Mouse (Mus musculus) T-helper 1 cell (primary cell): ENCODE measurements around the gene Ripor2.

Experiments
- in situ Hi-C: fragments of 300-600 bp; cut with MboI, MseI; formaldehyde crosslinking; loops from one replicate; pipeline ENCODE4 v1.15.1; 2025; ENCODE audit warnings: high pct_unique_total_duplicates

The Ripor2 gene

DNA sequence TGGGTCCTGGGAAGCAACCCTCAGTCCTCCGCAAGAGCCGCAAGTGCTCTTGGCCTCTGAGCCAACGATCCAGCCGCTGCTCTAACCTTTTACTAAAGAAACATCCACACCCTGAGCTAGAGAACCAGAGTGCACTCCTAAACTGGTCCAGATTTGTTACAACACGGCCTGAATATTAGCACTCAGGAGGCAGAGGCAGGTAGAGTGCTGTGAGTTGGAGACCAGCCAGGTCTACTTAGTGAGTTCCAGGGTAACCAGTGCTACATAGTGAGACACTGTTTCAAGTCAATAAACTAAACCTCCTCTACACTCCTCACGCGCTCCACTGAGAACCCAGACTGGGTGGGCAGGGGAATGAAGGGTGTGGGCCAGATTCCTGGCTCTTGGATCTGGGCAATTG, 111.3 kb downstream of the Ripor2 start:
- in situ Hi-C loops = loop anchor here (10.0 kb wide), 1 partner anchor 369 kb away; the partner anchor contains the start of gene Cmah

DNA sequence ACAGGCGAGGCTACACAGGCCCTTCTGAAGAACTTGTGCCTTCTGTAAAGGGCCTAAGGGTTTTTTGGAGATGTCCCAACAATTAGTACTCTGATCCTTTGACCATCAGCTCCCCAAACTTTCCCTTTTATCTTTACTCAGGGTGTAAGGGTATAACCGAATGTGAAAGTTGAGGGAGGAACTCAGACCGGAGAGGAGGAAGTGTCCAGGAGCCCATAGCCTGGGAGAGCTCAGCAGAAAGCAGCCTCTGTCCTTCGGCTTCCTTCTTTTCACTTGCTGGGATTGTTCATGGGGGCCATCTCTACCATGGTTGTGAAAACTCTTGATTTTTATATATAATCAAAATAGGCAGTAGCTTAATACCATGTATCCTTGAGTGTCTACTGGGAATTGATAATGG, 116.8 kb downstream of the Ripor2 start:
- in situ Hi-C loops = loop anchor here (10.0 kb wide), 1 partner anchor 374 kb away; the partner anchor contains the start of gene Cmah

DNA sequence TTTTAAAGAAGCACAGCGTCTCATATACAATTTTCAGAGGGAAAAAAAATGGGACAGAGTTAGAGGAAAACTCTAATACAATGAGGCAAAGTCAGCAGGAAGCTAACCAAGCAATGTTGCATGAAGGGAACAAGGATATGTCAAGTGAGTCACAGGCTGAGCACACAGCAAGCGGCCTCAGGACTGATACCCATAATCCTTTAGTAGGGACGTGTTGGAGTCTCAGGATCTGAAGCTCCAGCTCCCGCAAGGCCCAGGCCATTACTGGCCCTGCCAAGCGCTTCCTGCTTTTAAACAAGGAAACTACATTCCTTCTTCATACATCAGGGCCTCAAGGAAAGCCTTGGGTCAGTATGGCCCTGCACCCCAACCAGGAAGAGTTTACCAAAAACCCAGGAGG, 120.1 kb downstream of the Ripor2 start:
- in situ Hi-C loops = no loop called here

DNA sequence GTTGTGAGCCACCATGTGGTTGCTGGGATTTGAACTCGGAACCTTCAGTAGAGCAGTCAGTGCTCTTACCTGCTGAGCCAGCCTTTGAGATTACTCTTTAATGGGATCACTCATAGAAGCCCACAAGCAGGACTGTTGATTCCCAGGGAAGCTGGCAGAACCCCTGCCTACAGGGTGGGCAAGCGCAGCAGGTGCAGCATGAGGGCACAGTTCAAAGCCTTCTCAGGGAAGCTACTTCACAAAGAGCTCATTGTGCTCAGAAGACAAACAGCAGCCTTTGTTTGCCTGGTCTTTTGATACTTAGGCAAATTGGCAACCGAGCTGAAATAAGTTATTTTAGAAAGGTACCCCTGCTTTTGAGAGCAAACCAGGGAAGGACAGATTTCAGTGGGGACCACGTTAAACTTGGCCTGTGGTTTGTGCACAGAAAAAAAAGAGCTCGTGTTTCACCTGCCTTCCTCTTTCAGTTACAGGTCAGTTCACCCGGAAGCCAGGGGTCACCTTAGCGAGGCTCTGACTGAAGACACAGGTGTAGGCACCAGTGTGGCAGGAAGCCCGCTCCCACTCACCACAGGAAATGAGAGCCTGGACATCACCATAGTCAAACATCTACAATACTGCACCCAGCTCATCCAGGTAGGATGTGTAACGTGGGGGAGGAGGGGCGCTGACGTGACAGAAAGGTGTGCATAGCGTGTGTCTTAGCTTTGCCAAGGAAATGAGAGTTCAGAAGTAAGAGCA, 127.8 kb downstream of the Ripor2 start:
- in situ Hi-C loops = no loop called here

DNA sequence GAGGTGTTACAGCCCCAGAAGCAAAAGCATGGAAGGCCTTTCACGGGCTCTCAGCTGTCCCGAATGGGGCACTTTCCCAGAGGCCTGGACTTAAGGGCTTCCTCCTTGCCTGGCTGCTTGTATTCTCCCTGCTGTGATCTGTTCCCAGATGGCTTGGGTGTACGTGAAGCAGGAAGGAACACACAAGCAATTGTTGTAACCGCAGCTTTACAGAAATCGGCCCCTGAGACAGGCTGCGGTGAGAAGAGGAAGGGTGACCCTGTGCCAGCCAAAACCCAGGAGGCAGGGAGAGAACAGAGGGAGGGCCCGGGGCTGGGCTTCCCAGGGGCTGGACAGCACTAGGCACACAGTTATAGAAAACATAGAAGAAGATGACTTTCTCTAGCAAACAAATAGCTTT, 129.0 kb downstream of the Ripor2 start:
- in situ Hi-C loops = no loop called here

DNA sequence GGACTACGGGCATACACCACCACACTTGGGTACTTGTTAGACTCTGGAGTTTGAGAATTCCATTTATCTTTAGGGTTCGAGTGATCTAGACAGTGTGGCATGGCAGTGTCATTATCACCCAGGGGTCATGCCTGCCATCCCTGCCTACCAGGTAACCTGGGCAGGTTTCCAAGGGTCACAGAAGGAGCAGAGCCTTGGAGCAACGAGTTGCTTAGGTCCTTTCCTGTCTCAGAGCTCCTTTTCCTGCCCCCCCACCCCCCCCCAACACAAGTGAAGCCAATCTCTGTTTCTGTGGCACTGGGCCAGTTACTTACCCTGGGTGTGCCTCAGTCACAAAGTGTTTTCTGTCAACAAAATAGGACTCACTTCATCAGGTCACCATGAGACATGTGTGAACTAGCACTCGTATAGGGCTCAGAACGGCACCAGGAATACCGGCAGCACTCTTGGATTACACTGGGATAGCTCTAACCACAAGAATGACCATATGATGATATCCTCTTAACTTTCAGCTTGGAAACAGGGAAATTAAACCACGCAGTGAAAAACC, 130.7 kb downstream of the Ripor2 start:
- in situ Hi-C loops = no loop called here

DNA sequence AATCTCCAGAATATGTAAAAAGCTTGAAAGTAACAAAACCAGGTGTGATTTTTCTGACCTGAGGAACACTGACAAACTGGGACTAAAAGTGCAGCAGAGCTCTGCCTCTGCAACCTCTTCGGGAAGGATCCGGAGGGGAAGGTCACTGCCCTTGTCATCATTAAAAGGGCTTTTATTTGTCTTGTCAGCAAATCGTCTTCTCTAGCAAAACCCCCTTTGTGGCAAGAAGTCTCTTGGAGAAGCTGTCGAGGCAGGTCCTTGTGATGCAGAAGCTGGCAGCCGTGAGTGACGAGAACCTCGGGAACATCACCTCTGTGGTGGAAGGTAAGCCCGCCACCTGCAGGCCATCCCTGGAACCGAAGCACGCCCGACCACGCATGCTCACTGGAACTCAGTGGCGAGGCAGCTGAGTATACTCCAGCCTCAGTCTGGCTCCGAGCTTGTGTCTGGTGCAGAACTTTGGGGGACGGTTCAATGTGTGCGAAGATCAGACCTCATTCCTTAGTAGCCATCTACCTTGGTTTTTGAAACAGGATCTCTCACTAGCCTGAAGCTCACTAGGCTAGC, 131.5 kb downstream of the Ripor2 start:
- in situ Hi-C loops = no loop called here

DNA sequence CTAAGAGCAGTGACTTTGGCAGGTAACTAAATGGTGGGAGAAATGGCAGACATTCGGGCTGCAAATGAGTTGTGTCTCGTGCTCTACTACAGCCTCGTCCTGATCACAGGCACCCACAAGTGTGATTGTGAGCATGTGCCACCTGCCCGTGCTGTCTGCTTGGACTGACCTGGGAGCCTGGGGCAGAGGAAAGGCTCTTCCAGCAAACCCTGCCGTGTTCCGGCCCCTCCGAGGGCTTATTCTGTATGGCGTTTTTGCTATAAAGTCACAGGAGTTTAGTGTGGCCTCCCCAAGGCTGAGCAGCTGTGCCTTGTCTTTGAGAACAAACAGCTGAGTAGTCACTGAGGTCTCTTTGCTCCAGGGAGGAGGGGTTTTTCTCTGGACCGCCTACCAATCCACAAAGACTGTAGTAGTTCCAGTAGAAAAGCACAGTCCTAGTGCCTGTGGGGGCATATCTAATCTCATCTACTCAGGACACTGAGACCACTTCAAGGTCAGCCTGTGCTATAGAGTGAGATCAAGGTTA, 132.4 kb downstream of the Ripor2 start:
- in situ Hi-C loops = no loop called here

DNA sequence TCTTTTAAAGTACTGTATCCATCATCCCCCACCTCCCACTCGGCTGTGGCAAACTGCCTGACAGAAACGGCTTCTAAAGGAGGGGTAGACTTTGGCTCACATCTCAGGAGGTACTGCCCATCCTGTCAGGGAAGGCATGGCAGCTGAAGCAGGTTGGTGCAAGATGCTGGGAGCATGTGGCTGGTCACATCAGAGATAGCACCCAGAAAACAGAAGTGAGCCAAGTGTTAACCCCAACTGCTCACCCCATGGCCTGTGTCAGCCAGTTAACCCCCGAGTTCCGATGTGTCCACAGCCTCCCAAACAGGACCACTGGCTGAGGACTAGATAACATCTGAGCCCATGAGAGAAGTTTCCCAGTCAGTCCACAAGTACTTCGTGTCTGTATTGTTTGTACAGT, 133.6 kb downstream of the Ripor2 start:
- in situ Hi-C loops = no loop called here

DNA sequence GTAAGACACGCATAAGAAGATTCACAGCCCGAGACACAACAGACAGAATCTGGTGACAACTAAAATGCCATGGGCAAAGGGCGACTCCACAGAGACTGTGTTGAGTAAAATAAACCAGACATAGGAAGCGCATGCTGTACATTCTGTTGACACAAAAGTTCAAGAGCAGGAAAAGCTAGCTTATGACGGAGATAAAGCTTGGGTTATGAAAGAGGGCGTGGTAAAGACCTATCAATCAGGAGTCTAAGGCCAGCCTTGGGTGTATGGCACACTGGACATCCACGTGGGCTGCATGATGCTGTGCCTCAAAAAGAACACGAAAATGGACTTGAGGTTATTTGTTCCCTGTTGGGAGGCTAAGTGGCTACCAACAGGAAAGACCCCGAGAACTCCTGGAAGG, 134.5 kb downstream of the Ripor2 start:
- in situ Hi-C loops = no loop called here

DNA sequence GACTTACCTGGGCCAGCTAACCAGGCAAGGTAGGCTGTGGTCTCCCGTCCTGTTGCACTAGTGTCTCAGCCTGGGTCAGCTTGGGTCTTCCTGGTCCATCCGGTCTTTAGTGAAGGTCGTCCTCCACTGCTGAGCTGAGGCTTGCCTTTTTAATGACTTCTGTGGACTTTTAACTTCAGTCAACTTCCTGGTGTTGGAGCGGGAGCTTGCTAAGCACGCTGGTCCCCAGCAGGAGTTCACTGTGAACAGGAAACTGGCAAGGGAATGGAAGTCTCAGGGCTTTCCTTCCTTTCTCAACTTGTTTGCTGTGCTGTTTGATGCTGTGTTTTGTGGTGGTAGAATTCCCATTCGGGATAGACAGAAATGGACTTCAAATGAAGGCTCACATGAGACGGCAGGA, 135.7 kb downstream of the Ripor2 start:
- in situ Hi-C loops = no loop called here

DNA sequence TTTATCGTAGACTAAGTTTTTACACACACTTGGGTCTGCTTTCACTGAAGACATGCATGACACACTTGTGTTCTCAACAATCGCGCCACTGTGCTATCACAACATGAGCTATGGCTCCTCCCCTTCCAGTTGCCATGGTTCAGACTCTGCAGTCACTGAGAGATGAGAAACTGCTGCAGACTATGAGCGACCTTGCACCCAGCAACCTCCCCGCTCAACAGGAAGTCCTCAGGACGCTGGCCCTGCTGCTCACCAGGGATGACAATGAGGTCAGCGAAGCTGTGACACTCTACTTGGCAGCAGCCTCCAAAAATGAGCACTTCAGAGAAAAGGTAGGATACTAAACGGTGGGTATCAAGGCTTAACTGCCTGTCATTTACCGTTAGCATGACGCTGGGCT, 139.5 kb downstream of the Ripor2 start:
- in situ Hi-C loops = no loop called here

DNA sequence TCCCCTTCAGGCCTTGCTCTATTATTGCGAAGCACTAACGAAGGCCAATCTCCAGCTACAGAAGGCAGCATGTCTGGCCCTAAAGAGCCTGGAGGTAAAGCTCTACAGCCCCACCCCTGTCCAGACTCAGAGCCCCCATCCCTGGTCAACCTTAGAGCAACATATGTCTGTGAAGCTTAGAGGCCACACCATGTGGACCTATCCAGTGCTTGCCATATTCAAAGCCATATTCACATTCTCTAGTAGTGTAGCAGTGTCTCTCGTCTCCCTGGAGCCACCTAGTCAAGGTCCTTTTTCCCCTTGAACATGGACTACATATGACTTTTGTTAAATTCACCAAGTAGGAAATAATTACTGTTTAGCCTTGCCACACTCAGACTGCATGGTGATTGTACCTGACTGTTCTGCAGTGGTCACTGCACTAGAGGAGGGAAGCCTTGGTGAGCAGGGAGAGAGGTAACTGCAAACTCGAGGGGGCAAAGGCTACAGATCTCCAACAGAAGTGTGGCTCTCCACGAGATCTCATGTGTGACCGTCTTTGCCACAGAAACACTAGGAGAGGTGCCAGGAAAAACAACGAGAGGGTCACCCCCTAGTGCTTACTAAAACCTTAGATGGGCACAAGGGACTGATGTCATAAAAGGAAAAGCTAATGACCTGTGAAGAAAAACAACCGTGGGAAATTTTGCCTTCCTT, 141.9 kb downstream of the Ripor2 start:
- in situ Hi-C loops = no loop called here

DNA sequence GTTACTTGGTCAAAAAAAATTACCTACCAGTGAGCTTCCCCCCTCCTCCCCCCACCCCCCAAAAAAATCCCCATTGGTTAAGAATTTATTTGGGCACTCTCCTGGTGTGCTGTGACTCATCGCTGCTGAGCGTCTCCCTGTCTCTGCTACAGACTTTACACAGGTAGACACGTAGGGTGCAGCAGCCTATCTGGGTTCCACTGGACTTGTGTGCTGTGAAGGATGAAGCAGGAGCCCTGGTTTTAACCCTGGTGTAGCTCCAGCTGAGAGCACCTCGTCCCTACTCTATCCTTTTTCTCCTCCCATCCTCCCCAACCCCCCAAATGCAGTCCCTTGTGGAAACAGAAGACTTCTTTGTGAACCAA, 142.4 kb downstream of the Ripor2 start:
- in situ Hi-C loops = no loop called here

DNA sequence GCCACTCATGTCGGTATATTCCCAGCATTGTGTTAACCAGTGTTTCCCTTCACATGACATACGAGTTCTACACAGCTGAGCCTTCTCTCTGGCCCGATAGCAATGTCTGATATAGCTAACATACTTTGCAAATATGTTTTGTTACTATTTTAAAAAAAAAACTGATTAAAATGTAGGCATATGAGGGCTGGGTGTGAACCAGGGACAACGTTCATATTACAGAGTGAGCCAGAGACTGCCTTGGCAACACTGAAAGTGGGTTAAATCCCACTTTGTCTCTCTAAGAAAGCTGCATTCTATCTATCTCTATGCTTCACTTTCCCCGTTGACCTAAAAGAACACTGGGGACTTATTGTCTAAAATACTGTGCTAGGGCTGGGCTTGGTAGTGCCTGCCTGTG, 147.1 kb downstream of the Ripor2 start:
- in situ Hi-C loops = no loop called here

DNA sequence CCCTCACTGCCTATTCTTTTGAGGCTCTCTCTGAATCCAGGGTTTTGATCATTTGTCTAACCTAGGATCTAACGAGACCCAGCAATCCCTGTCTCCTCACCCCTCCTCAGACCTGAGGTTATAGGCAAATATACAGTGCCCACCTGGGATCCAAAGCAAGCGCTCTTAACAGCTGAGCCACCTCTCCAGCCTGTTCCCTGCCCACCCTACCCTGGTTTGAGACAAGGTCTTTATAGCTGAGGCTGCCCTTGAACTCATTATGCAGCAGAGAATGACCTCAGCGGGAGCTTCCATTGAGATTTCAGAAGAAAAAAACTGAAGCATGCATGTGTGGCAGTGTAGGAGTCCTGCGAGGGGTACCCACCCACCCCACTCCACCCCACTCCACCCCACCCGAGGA, 152.5 kb downstream of the Ripor2 start:
- in situ Hi-C loops = no loop called here

DNA sequence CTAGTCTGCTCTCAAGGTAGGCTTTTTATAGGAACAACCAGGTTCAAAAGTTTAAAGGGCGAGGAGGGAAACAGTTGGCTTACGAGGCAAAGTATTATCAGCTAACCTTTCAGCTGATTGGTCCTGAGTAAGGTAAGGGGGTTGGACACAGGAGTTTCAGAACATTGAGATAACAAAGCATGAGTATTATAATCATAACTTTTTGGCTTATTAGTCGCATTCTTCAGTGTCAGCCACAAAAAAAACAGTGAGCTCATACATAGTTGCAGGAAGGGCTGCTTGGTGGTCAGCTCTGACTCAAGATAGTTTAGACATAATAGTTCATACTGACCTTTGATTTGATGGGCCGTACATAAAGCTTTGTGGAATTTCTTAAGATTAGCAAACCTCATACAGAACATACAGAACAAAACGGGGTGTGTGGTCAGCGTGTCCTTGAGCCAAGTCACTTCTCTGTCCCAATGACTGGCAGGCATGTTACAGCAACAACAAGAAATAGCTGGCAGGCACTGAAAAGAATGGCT, 153.7 kb downstream of the Ripor2 start:
- in situ Hi-C loops = no loop called here

DNA sequence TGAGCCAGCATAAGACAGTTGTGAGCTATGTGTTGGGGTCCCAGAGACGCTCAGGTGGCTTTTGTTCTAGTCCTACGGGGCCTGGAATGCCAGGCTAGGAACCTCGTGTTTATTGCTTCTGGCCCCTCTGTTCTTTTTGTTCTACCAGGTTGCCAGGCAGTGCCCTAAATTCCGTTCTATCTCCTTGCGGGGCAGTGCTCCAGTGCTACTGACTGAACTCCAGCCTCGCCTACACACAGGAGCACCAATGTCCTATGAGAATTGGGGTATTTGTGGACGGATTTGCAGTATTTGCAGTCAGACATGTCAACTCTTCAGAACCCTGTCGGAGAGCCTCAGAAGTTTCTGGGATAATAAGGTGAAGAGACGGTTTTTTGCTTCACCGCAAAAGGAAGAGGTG, 159.0 kb downstream of the Ripor2 start, which contains the start of gene Armh2:
Armh2 (plus strand) TSS at position 205 of the 400 bp plus-strand sequence.
- in situ Hi-C loops = no loop called here

DNA sequence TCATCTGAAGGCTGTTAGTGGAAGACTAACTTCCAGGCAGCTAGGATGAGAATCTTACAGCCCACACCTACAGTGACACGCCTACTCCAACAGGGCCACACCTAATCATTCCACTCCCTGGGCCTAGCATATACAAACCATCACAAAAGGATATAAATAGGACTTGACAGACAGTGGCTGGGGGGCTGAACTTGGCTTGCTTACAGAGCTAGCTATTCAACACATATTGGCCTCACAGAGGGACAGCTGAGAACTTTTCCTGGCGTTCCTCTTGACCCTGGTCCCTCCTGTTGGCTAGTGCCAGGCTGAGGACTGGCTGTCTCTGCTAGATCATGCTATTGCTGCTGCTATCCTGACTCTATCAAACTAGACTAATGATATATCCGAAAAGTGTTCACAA, 165.8 kb downstream of the Ripor2 start:
- in situ Hi-C loops = no loop called here

DNA sequence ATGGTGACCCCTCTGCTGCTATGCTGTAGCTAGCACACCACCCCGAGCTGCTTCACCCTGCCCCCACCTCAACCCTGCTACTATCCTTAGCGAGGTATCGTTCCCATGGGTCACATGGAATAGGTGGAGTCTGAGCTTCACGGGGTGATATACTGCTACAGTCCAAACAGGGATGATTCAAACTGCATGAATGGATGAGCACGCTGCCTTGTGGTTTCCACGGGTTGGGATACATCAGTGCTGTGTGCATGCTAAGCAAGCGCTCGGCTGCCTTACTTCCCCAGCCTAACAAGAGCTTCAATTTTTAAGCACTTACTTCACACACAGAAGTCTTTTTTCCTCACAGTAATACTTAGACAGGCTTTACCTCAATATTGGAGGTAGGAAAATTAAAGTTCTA, 168.8 kb downstream of the Ripor2 start:
- in situ Hi-C loops = loop anchor here (25.0 kb wide), 1 partner anchor 989 kb away; the partner anchor contains the start of genes Hist1h1a, Hist1h2ab, Hist1h3a and Hist1h3b

DNA sequence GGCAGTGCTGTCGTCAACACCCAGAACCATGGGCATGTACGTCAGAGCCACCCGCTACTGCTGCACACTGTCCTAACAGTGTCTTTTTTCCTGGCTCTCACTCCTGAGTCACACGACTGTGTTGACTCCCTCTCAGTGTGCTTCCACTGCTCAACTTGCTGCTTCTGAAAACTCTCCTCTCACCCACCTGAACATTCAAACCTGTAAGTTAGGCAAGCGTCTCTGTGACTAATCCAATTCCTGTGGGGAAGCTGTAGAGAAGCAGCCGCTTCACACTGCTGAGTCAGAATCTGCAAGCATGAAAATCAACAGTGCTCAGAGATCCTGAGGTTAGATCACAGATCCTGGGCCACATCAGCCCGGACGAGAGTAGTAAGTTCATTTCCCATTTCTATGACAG, 169.4 kb downstream of the Ripor2 start:
- in situ Hi-C loops = loop anchor here (25.0 kb wide), 1 partner anchor 989 kb away; the partner anchor contains the start of genes Hist1h1a, Hist1h2ab, Hist1h3a and Hist1h3b

DNA sequence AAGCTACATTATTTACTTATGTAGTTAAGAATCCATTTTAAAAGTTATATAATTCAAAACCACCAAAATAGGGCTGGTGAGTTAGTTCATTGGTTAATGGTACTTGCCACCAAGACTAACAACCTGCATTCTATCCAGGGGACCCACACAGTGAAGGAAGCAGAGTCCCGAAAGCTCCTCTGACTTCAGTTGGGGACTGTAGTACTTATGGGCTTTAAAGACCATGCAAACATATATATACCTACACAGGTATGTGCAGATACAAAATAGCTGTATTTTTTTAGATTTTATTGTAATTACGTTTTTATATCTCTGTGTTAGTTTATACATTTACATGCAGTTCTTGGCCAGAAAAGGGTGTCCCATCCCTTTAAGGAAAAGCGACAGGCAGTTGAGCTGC, 174.8 kb downstream of the Ripor2 start:
- in situ Hi-C loops = loop anchor here (25.0 kb wide), 1 partner anchor 994 kb away; the partner anchor contains the start of genes Hist1h1a, Hist1h2ab, Hist1h3a and Hist1h3b
